ENCODE assay signal across 12 mouse cellular contexts in genomic region chr17:84747212-84747611, GRCm38 (mm10). TPM values are rescaled to one million over a fixed set of nuclear protein-coding genes. Genes with fewer than 3 reads are reported as not detected.
DNase-seq lines count a peak whose midpoint lies in the region; ATAC-seq and TF ChIP-seq lines count a peak whose summit lies in the region.
"Had no signal": no experiment of that assay in that cellular context is flagged by ENCODE, and none has a peak within 500 bp of the region (broad histone marks: within the 10 kb centered on the region; RNA-seq: fewer than 3 reads in every experiment).

No protein-coding gene starts in this region.

- no peak for ATAC-seq in intestine, embryonic 14.5 days (replicated peaks; ENCODE audit: low FRiP score, low TSS enrichment, low read depth)
- no peak for ATAC-seq in intestine, embryonic 15.5 days
- ATAC-seq in intestine, postnatal 0 days: no peak
- no peak for ATAC-seq in kidney, embryonic 16.5 days (ENCODE audit: low FRiP score, low TSS enrichment)

- H3K36me3 ChIP-seq in intestine, embryonic 14.5 days (ENCODE audit: control insufficient read depth, insufficient read depth, low read length): peaks cover 52% of the 10 kb centered on the region
- no peaks in the 10 kb centered on the region for H3K36me3 ChIP-seq in intestine, embryonic 15.5 days
- H3K36me3 ChIP-seq in intestine, postnatal 0 days (ENCODE audit: control insufficient read depth, insufficient read depth): peaks cover 24% of the 10 kb centered on the region
- peaks cover 22% of the 10 kb centered on the region; the same call in 1 of the 2 replicates for H3K36me3 ChIP-seq in kidney, embryonic 16.5 days (ENCODE audit: insufficient read depth, low read length)
- peaks cover 5% of the 10 kb centered on the region for H3K36me3 ChIP-seq in kidney, adult 2 months (ENCODE audit: control insufficient read depth, insufficient read depth, low read length)

- no peaks in the 10 kb centered on the region for H3K9me3 ChIP-seq in intestine, embryonic 14.5 days (ENCODE audit: control insufficient read depth, low read length)
- no peaks in the 10 kb centered on the region for H3K9me3 ChIP-seq in intestine, embryonic 15.5 days
- no peaks in the 10 kb centered on the region for H3K9me3 ChIP-seq in intestine, postnatal 0 days (ENCODE audit: control insufficient read depth)
- no peaks in the 10 kb centered on the region for H3K9me3 ChIP-seq in kidney, embryonic 16.5 days (ENCODE audit: low read length)
- H3K9me3 ChIP-seq: heart, embryonic 15.5 days; kidney, embryonic 15.5 days; lung, embryonic 15.5 days had no signal

- no peak for TF ChIP-seq CTCF in intestine, postnatal 0 days (IDR thresholded peaks at IDR 0.05; ENCODE audit: low read depth)
- no peak for TF ChIP-seq CTCF in kidney, adult 2 months (conservative IDR thresholded peaks at IDR 0.05; ENCODE audit: insufficient read depth, insufficient read length, low read depth, low read length)

- no peak for TF ChIP-seq POLR2A in kidney, adult 2 months (IDR thresholded peaks at IDR 0.05; ENCODE audit: low read depth, low read length)

- no peak overlapping the region for H3K4me3 ChIP-seq in intestine, embryonic 14.5 days (ENCODE audit: low read depth, low read length)
- H3K4me3 ChIP-seq in intestine, embryonic 15.5 days (replicated peaks): no peak overlapping the region
- no peak overlapping the region for H3K4me3 ChIP-seq in intestine, postnatal 0 days (ENCODE audit: low read depth, low read length)
- no peak overlapping the region for H3K4me3 ChIP-seq in kidney, embryonic 16.5 days (ENCODE audit: low read length)
- H3K4me3 ChIP-seq in kidney, adult 2 months (ENCODE audit: insufficient read depth, low read depth, low read length): no peak overlapping the region
- H3K4me3 ChIP-seq: heart, embryonic 15.5 days; kidney, embryonic 15.5 days; lung, embryonic 15.5 days had no signal

- no peak overlapping the region for H3K4me2 ChIP-seq in intestine, embryonic 14.5 days (ENCODE audit: low read length)
- H3K4me2 ChIP-seq in intestine, embryonic 15.5 days (replicated peaks): no peak overlapping the region
- H3K4me2 ChIP-seq in intestine, postnatal 0 days (replicated peaks; ENCODE audit: low read depth): no peak overlapping the region
- no peak overlapping the region for H3K4me2 ChIP-seq in kidney, embryonic 16.5 days (replicated peaks; ENCODE audit: low read depth, low read length)
- H3K4me2 ChIP-seq: heart, embryonic 15.5 days; kidney, embryonic 15.5 days; lung, embryonic 15.5 days had no signal

- DNase-seq in intestine, embryonic 14.5 days (ENCODE audit: low spot score): peak; percentile 31
- DNase-seq in right cerebral cortex, adult 18-20 months: peak; percentile 43
- no peak for DNase-seq in right cerebral cortex, postnatal 25 days
- no peak for DNase-seq in kidney, adult 2 months
- DNase-seq: cerebellum, adult 8-10 months; thymus, postnatal 36 days had no signal

- no peaks in the 10 kb centered on the region for H3K27me3 ChIP-seq in intestine, embryonic 14.5 days (replicated peaks; ENCODE audit: control insufficient read depth, insufficient read depth, low read length)
- H3K27me3 ChIP-seq in intestine, embryonic 15.5 days (replicated peaks): no peaks in the 10 kb centered on the region
- no peaks in the 10 kb centered on the region for H3K27me3 ChIP-seq in intestine, postnatal 0 days (replicated peaks; ENCODE audit: control insufficient read depth, insufficient read depth, low read length)
- no peaks in the 10 kb centered on the region for H3K27me3 ChIP-seq in kidney, embryonic 16.5 days (ENCODE audit: insufficient read depth, low read length)
- H3K27me3 ChIP-seq in kidney, adult 2 months (replicated peaks; ENCODE audit: control insufficient read depth, insufficient read depth, low read length): no peaks in the 10 kb centered on the region
- H3K27me3 ChIP-seq: heart, embryonic 15.5 days; kidney, embryonic 15.5 days; lung, embryonic 15.5 days had no signal

- H3K4me1 ChIP-seq in intestine, embryonic 14.5 days (replicated peaks; ENCODE audit: control insufficient read depth, insufficient read depth, low read length): no peaks in the 10 kb centered on the region
- 0 out of 2 replicates have a peak, but pooled peaks cover 3% of the 10 kb centered on the region for H3K4me1 ChIP-seq in intestine, embryonic 15.5 days (replicated peaks)
- peaks cover 7% of the 10 kb centered on the region; the same call in 1 of the 2 replicates for H3K4me1 ChIP-seq in intestine, postnatal 0 days (replicated peaks; ENCODE audit: control insufficient read depth, insufficient read depth, low read length)
- peaks cover 29% of the 10 kb centered on the region for H3K4me1 ChIP-seq in kidney, embryonic 16.5 days (ENCODE audit: insufficient read depth, low read length)
- H3K4me1 ChIP-seq in kidney, adult 2 months (ENCODE audit: control insufficient read depth, insufficient read depth, low read length): no peaks in the 10 kb centered on the region

- H3K27ac ChIP-seq in intestine, embryonic 14.5 days (ENCODE audit: low read depth): no peak overlapping the region
- H3K27ac ChIP-seq in intestine, embryonic 15.5 days: no peak overlapping the region
- peak overlapping the region; percentile 28; the same call in 1 of the 2 replicates for H3K27ac ChIP-seq in intestine, postnatal 0 days (ENCODE audit: low read depth, low read length)
- no peak overlapping the region for H3K27ac ChIP-seq in kidney, embryonic 16.5 days (ENCODE audit: low read length)
- H3K27ac ChIP-seq in kidney, adult 2 months (ENCODE audit: insufficient read depth, low read depth, low read length): no peak overlapping the region
- H3K27ac ChIP-seq: heart, embryonic 15.5 days; kidney, embryonic 15.5 days; lung, embryonic 15.5 days had no signal

- WGBS in intestine, embryonic 14.5 days: 77% methylated on average over 6 of the region's 6 CpGs
- 69% methylated on average over 6 of the region's 6 CpGs for WGBS in intestine, embryonic 15.5 days
- 66% methylated on average over 6 of the region's 6 CpGs for WGBS in intestine, postnatal 0 days
- 75% methylated on average over 6 of the region's 6 CpGs for WGBS in kidney, embryonic 16.5 days
- WGBS in kidney, adult 2 months: 68% methylated on average over 6 of the region's 6 CpGs

- H3K9ac ChIP-seq in intestine, embryonic 14.5 days (ENCODE audit: low read length): no peak overlapping the region
- H3K9ac ChIP-seq in intestine, embryonic 15.5 days: no peak overlapping the region
- no peak overlapping the region for H3K9ac ChIP-seq in intestine, postnatal 0 days (ENCODE audit: low read depth, low read length)
- H3K9ac ChIP-seq in kidney, embryonic 16.5 days (replicated peaks; ENCODE audit: low read length): no peak overlapping the region
- H3K9ac ChIP-seq: heart, embryonic 15.5 days; kidney, embryonic 15.5 days; lung, embryonic 15.5 days had no signal

RNA-seq across cellular contexts. Expression of gene Lrpprc, which starts 43.4 kb away (rescaled TPM):
- polyA plus RNA-seq in intestine, embryonic 14.5 days (2014; fragmentation: Nextera tagmentation; extraction: Ambion mirVana): 61.7 and 63.2 TPM in 2 replicates
- 56.7 and 57.0 TPM in 2 replicates for polyA plus RNA-seq in intestine, embryonic 15.5 days (2015; fragmentation: Nextera tagmentation; extraction: Ambion mirVana)
- 15.3 and 15.9 TPM in 2 replicates for polyA plus RNA-seq in intestine, postnatal 0 days (2015; fragmentation: Nextera tagmentation; extraction: Ambion mirVana)
- polyA plus RNA-seq in kidney, embryonic 16.5 days (2015; fragmentation: Nextera tagmentation; extraction: Ambion mirVana): 54.8 and 57.7 TPM in 2 replicates
- 18.7 and 25.3 TPM in 2 replicates for polyA plus RNA-seq in kidney, adult 2 months (2012; rRNA removed)

Comparison
In these comparisons a context has a peak if more than half of its experiments do, and no peak if none do; other contexts are left out.
1. DNase-seq: peak in intestine, embryonic 14.5 days (single experiment) and right cerebral cortex, adult 18-20 months (single experiment); none in right cerebral cortex, postnatal 25 days (single experiment) and kidney, adult 2 months (single experiment).